Mouse (Mus musculus) midbrain, postnatal 0 days (tissue): ENCODE data around the gene Nos2. TPM values are rescaled to one million over a fixed set of nuclear protein-coding genes. Genes with fewer than 3 reads are reported as not detected.
A peak's percentile ranks its signal among the peaks of the same experiment; 100 is the strongest.

Experiments used
- ATAC-seq: fragments of 200-750 bp; cut with Nextera tagmentation; 2 replicates; pipeline ENCODE4 v1.8.0; 2017; ENCODE audit warnings: moderate number of reproducible peaks, mild to moderate bottlenecking, moderate TSS enrichment, moderate library complexity; ENCODE audit not compliant: low FRiP score
- DNase-seq: peaks from one replicate; pipeline ENCODE4 v3.0.0-alpha.2; 2015; ENCODE audit warnings: low spot score
- H3K27ac ChIP-seq: fragments of 300-500 bp; sonication (generic); 2 replicates; pipeline ENCODE4 v1.5.1; 2014; ENCODE audit warnings: low read depth, mild to moderate bottlenecking, low read length, mixed read lengths
- H3K27me3 ChIP-seq: fragments of 300-500 bp; sonication (generic); 2 replicates; pipeline ENCODE4 v1.6.1; 2014; ENCODE audit warnings: low read length, control low read depth, mixed read lengths; ENCODE audit not compliant: insufficient read depth
- H3K36me3 ChIP-seq: fragments of 300-500 bp; sonication (generic); 2 replicates; pipeline ENCODE4 v1.6.1; 2014; ENCODE audit warnings: low read length, control low read depth, mixed read lengths; ENCODE audit not compliant: insufficient read depth
- H3K4me1 ChIP-seq: fragments of 300-500 bp; sonication (generic); 2 replicates; pipeline ENCODE4 v1.6.1; 2014; ENCODE audit warnings: mild to moderate bottlenecking, control low read depth, antibody characterized with exemption, low read length, mixed read lengths; ENCODE audit not compliant: insufficient read depth
- H3K4me2 ChIP-seq: fragments of 300-500 bp; sonication (generic); 2 replicates; pipeline ENCODE4 v1.6.1; 2014; ENCODE audit warnings: low read depth, mild to moderate bottlenecking, low read length, mixed read lengths; ENCODE audit not compliant: poor library complexity, severe bottlenecking
- H3K4me3 ChIP-seq: fragments of 300-500 bp; sonication (generic); 2 replicates; pipeline ENCODE4 v1.5.1; 2014; ENCODE audit warnings: low read depth, mild to moderate bottlenecking, low read length, moderate library complexity
- H3K9ac ChIP-seq: fragments of 300-500 bp; sonication (generic); replicated peaks from 2 replicates; pipeline ENCODE4 v1.6.1; 2014; ENCODE audit warnings: mild to moderate bottlenecking, low read length, moderate library complexity, mixed read lengths; ENCODE audit not compliant: poor library complexity, severe bottlenecking
- H3K9me3 ChIP-seq: fragments of 300-500 bp; sonication (generic); 2 replicates; pipeline ENCODE4 v1.6.1; 2016; ENCODE audit warnings: low read length, control low read depth
- CTCF ChIP-seq: IDR thresholded peaks from 2 replicates; pipeline ENCODE4 v1.5.1; 2016; ENCODE audit warnings: antibody characterized with exemption, mild to moderate bottlenecking
- WGBS: fragments of 180-500 bp; shearing (Covaris S2); extraction: QIAGEN DNeasy Blood & Tissue Kit; methylation state at CpG from one replicate; pipeline ENCODE4 v1.1.7; 2014; 5-methylcytosine and 5-hydroxymethylcytosine counted together
- polyA plus RNA-seq: library from polyadenylated mRNA; unstranded; fragments of >200 nt; fragmentation: Nextera tagmentation; extraction: Ambion mirVana; gene quantifications from 2 replicates; pipeline ENCODE4 v1.2.1, GENCODE M21; 2015
- total RNA-seq: library from RNA; depleted of rRNA; stranded (reverse); fragments of >200 nt; gene quantifications from 2 replicates; pipeline ENCODE4 v1.2.3, GENCODE M21; 2014

Gene Nos2
- total and polyA plus RNA-seq, 2 experiments from 2014 or later = 0.22 to 0.38 TPM

DNA sequence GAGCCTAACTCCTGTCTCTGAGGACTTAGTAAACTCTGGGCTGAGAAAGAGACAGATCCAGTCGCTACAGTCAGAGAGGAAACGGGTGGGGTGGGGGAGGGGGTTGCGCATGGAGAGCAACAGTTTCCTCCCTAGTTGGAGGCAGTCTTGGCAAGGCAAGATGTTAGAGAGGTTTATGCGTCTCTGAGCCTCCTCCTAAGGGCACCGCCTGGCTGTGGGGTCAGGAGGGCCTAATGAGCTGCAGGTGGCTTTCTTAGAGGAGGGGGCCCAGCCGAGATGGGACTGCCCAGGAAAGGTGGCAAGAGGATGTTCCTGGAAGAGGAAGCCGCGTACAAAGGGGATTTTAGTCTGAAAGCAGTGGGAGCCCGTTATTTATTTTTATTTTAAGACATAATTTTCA, 3.5 kb downstream of the Nos2 start:
- Histone ChIP-seq H3K4me1 (no peaks in the 10 kb centered on the region), H3K9ac (no peak overlapping the region), H3K4me2 (no peak overlapping the region), H3K4me3 (no peak overlapping the region), H3K9me3 (no peaks in the 10 kb centered on the region), H3K27ac (no peak overlapping the region), H3K27me3 (peaks cover 36% of the 10 kb centered on the region), H3K36me3 (no peaks in the 10 kb centered on the region)
- no peak for ATAC-seq
- no peak for TF ChIP-seq CTCF
- WGBS = 23% methylated on average over 9 of the region's 9 CpGs
- no peak for DNase-seq

GRCm38 (mm10) chr11:78924916-78925315, 4.3 kb downstream of the Nos2 start:
- H3K9ac ChIP-seq = no peak overlapping the region
- peak overlapping the region; percentile 33 for H3K4me3 ChIP-seq
- H3K36me3 ChIP-seq = no peaks in the 10 kb centered on the region
- peak; percentile 3 for DNase-seq
- no peak for ATAC-seq
- H3K27ac ChIP-seq = no peak overlapping the region
- H3K27me3 ChIP-seq = peaks cover 36% of the 10 kb centered on the region
- no peaks in the 10 kb centered on the region for H3K9me3 ChIP-seq
- H3K4me1 ChIP-seq = no peaks in the 10 kb centered on the region
- peak overlapping the region; percentile 50 for H3K4me2 ChIP-seq
- WGBS = under 1% methylated on average over 37 of the region's 37 CpGs
- TF ChIP-seq CTCF = no peak

GRCm38 (mm10) chr11:78929345-78929744, 8.8 kb downstream of the Nos2 start:
- no peaks in the 10 kb centered on the region for H3K36me3 ChIP-seq
- H3K4me1 ChIP-seq = no peaks in the 10 kb centered on the region
- no peak for TF ChIP-seq CTCF
- 51% methylated on average over 5 of the region's 5 CpGs for WGBS
- H3K9me3 ChIP-seq = no peaks in the 10 kb centered on the region
- ATAC-seq (no peak), DNase-seq (peak; percentile 88)
- no peak overlapping the region for H3K4me3 ChIP-seq
- no peak overlapping the region for H3K4me2 ChIP-seq
- H3K9ac ChIP-seq = no peak overlapping the region
- no peak overlapping the region for H3K27ac ChIP-seq
- peaks cover 19% of the 10 kb centered on the region; the same call in 1 of the 2 replicates for H3K27me3 ChIP-seq

DNA sequence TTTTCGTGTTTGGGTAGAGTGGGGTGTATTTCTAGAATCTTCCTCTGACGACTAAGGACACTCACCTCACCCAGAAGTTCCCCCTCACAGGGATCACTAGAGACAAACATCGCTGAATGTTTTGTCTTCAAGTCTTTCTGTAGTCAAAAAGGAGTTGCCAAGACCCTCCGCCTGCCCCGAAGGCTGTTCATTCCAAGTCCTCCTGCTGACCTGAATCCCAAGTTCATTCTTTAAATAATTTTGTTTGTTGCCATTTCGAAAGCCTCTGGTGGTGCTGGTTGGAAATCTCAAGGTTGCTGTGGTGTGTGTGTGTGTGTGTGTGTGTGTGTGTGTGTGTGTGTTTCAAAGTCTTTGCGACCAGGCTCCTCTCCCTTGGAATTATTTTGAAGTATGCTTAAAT, 13.7 kb downstream of the Nos2 start:
- H3K36me3 ChIP-seq = no peaks in the 10 kb centered on the region
- no peaks in the 10 kb centered on the region for H3K27me3 ChIP-seq
- WGBS = 80% methylated on average over 7 of the region's 7 CpGs
- no peak overlapping the region for H3K4me2 ChIP-seq
- DNase-seq (no peak), ATAC-seq (no peak)
- no peak overlapping the region for H3K9ac ChIP-seq
- no peak for TF ChIP-seq CTCF
- H3K9me3 ChIP-seq = no peaks in the 10 kb centered on the region
- H3K4me1 ChIP-seq = no peaks in the 10 kb centered on the region
- no peak overlapping the region for H3K27ac ChIP-seq
- no peak overlapping the region for H3K4me3 ChIP-seq

DNA sequence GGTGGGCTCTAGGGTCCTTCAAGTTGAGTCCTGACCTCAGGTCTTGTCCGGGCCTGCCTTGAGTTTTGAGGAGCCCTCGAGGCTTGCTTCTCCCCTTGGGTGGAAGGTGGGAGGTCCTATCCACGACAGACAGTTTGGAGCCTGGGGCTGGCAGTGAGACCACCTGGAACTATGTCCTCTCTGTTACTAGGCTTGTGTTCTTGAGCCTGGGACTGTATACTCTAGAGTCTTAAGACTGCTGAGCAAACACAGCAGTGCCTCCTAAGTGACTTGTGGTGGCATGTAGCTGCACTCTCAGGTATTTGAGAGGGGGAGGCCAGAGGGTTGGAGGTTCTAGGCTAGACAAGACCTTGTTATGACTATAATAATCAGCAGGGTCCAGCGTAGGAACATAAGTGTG, 14.1 kb downstream of the Nos2 start:
- Histone ChIP-seq H3K36me3 (no peaks in the 10 kb centered on the region), H3K27ac (no peak overlapping the region), H3K9me3 (no peaks in the 10 kb centered on the region), H3K4me1 (no peaks in the 10 kb centered on the region), H3K9ac (no peak overlapping the region), H3K27me3 (no peaks in the 10 kb centered on the region), H3K4me3 (no peak overlapping the region), H3K4me2 (no peak overlapping the region)
- TF ChIP-seq CTCF = no peak
- DNase-seq (no peak), ATAC-seq (no peak)
- WGBS = 86% methylated on average over 4 of the region's 4 CpGs

DNA sequence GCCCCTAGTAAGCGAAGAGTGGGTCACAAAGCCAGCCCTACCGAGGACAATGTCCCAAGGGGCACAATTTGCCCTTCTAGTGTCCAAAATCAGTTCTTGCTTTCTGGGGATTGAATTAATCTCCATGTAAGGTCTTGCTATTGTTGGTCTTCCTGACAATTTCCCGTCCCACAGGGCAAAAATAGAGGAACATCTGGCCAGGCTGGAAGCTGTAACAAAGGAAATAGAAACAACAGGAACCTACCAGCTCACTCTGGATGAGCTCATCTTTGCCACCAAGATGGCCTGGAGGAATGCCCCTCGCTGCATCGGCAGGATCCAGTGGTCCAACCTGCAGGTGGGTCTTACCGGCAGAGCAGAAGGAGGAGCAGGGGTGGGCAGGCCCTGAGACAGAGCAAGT, 14.6 kb downstream of the Nos2 start:
- Histone ChIP-seq H3K27ac (no peak overlapping the region), H3K4me1 (no peaks in the 10 kb centered on the region), H3K9me3 (no peaks in the 10 kb centered on the region), H3K27me3 (no peaks in the 10 kb centered on the region), H3K4me3 (no peak overlapping the region), H3K36me3 (no peaks in the 10 kb centered on the region), H3K4me2 (no peak overlapping the region), H3K9ac (no peak overlapping the region)
- no peak for DNase-seq
- no peak for TF ChIP-seq CTCF
- no peak for ATAC-seq
- WGBS = 80% methylated on average over 6 of the region's 6 CpGs

DNA sequence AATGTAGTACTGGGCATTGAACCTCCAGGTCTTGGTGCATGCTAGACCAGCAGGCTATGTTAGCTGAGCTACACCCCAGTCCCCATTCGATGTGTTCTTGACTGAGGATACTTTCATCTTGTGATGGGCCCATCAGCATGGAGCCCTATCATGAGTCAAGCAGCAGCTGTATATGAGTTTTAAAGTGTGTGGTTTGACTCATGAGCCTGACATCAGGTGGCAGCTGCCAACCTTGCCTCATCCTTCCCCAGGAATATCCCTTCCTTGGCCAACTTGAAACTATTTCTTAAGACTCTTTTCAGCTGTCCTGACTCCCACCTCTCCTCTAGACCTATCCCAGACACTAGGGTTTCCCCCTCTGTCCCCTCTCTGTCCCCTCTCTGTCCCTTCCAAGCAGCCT, 22.5 kb downstream of the Nos2 start:
- H3K36me3 ChIP-seq = no peaks in the 10 kb centered on the region
- no peak for TF ChIP-seq CTCF
- H3K4me1 ChIP-seq = no peaks in the 10 kb centered on the region
- H3K27ac ChIP-seq = no peak overlapping the region
- no peak for ATAC-seq
- no peak overlapping the region for H3K4me3 ChIP-seq
- H3K9ac ChIP-seq = no peak overlapping the region
- H3K9me3 ChIP-seq = no peaks in the 10 kb centered on the region
- 93% methylated on average over 1 of the region's 1 CpGs for WGBS
- no peaks in the 10 kb centered on the region for H3K27me3 ChIP-seq
- DNase-seq = no peak
- H3K4me2 ChIP-seq = no peak overlapping the region
